Mouse (Mus musculus) CH12.LX (cell line): ENCODE measurements at regions not wholly inside any gene's neighbourhood (a gene's known extent, or its start where the extent isn't known, plus 50 kb on each side); places are given as distances from the start of the nearest gene placed in this dataset.

Experiments used
- CTCF ChIP-seq, 2 experiments: IDR thresholded peaks in 1 of 2; conservative IDR thresholded peaks in 1 of 2; 2 replicates each; pipeline ENCODE4 v1.5.1; 2011 to 2012; ENCODE audit warnings: low read depth in 2 of 2, low read length in 2 of 2, improper control_type of control experiment in 1 of 2, inconsistent platforms in 1 of 2, mild to moderate bottlenecking in 1 of 2, moderate library complexity in 1 of 2
- EP300 ChIP-seq: IDR thresholded peaks from 2 replicates; pipeline ENCODE4 v1.6.1; 2011; ENCODE audit warnings: low read length, improper control_type of control experiment
- MAZ ChIP-seq: IDR thresholded peaks from 2 replicates; pipeline ENCODE4 v1.6.1; 2012; ENCODE audit warnings: low read depth, mild to moderate bottlenecking, inconsistent platforms, low read length, improper control_type of control experiment, moderate library complexity
- POLR2A ChIP-seq: IDR thresholded peaks from 2 replicates; pipeline ENCODE4 v1.6.1; 2011; ENCODE audit warnings: low read depth, mild to moderate bottlenecking, improper control_type of control experiment, low read length

DNA sequence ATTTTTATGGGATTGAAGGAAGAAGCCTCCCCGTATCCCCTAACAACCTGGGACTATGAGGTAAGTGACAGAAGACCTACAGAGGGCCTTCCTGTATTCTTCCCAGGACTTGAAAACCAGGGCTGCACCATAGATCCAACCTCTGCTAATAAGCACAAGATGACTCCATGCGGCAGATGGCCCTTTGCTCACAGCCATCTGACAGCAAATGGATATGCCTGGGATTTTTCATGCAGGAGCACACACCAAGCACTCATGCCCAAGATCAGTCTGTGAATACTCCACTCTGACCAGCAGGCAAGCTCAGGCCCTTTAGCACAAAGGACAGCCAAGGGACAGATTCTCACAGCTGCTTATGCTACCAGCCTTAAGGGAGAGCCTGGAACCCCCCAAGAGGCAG lies 77.1 kb upstream of the Plxna2 start:
- TF ChIP-seq EP300 (no peak), CTCF (conservative IDR thresholded peaks at IDR 0.05 in 1 of 2, IDR thresholded peaks at IDR 0.05 in 1 of 2; ENCODE audit: low read depth in 2 of 2, low read length in 2 of 2) (no peak), POLR2A (no peak), MAZ (no peak)
